Mouse (Mus musculus): ENCODE data around the gene Mtmr12. TPM values are rescaled to one million over a fixed set of nuclear protein-coding genes. Genes with fewer than 3 reads are reported as not detected.
"Not testable (repeated sequence)": the region's sequence is repeated elsewhere in the genome, so short reads cannot be mapped to it uniquely, and the experiment has no call there.

Gene Mtmr12
- polyA plus RNA-seq, 1 experiment from 2014 or later: 23.4 TPM

DNA sequence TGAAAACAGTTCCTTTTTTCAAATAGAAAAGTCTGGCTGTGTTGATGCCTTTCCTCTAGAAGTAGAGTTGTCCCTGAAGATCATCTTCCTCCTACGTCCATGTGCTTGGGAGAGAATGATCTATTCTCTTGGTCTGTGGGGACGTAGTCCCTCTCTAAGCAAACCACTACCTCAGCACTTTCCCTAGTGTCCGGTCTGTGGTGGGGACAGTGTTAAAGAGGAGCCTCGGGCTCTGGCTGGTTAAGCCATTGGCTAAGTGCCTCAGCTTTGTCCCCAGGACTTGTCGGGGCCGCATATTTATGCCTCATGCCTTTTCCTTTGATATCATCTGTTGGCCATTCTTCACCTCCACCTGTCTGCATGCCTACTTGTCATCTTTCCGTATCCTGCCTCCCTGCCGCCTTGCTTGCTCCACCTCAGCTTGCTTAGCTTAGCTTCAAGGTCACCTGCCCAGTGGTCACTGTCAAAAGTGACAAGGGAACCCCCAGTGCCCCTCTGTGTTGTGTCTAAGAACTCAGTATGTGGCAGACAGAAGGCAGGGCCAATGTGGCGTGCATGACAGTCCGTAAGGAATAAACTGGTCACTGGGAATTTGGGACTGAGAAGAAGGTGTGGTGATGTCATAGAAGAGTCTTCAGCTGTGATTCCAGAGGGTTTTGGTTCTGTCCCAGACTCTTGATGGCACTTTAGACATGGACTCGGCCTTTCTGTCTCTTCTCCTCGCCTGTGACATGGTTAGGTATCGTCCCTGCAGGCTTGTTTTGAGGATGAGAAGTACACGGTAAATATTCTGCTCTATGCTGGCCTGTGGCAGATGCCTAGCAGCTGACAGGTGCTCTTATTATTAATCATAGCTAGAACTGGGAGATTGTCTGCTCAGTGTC, 9.9 kb downstream of the Mtmr12 start:
- 0 out of 2 replicates have a peak, but pooled peaks cover 6% of the 10 kb centered on the region for H3K4me1 ChIP-seq (ENCODE audit: insufficient read depth)
- WGBS: 78% methylated on average over 14 of the region's 14 CpGs
- no peak for TF ChIP-seq CTCF (IDR thresholded peaks at IDR 0.05; ENCODE audit: low read depth)
- H3K9me3 ChIP-seq (ENCODE audit: low read depth, low read length): no peaks in the 10 kb centered on the region
- no peak overlapping the region for H3K4me2 ChIP-seq
- H3K27ac ChIP-seq (ENCODE audit: low read depth): no peak overlapping the region
- H3K9ac ChIP-seq: no peak overlapping the region
- DNase-seq (no peak), ATAC-seq (ENCODE audit: insufficient read depth) (no peak)
- no peaks in the 10 kb centered on the region for H3K36me3 ChIP-seq (ENCODE audit: insufficient read depth)
- H3K27me3 ChIP-seq (ENCODE audit: insufficient read depth, low read length): no peaks in the 10 kb centered on the region
- H3K4me3 ChIP-seq (ENCODE audit: low read depth, low read length): no peak overlapping the region

- TF ChIP-seq CTCF (IDR thresholded peaks at IDR 0.05; ENCODE audit: low read depth): no peak
- H3K36me3 ChIP-seq (ENCODE audit: insufficient read depth): no peaks in the 10 kb centered on the region
- no peak overlapping the region for H3K27ac ChIP-seq (ENCODE audit: low read depth)
- no peak overlapping the region for H3K4me2 ChIP-seq
- no peak for DNase-seq
- H3K4me3 ChIP-seq (ENCODE audit: low read depth, low read length): no peak overlapping the region
- no peaks in the 10 kb centered on the region for H3K27me3 ChIP-seq (ENCODE audit: insufficient read depth, low read length)
- 95% methylated on average over 5 of the region's 5 CpGs for WGBS
- ATAC-seq (ENCODE audit: insufficient read depth): no peak
- H3K4me1 ChIP-seq (ENCODE audit: insufficient read depth): 0 out of 2 replicates have a peak, but pooled peaks cover 6% of the 10 kb centered on the region
- H3K9me3 ChIP-seq (ENCODE audit: low read depth, low read length): no peaks in the 10 kb centered on the region
- no peak overlapping the region for H3K9ac ChIP-seq
Measured at GRCm38 (mm10) chr15:12215415-12215718, 10.5 kb downstream of the Mtmr12 start.

- DNase-seq (no peak), ATAC-seq (ENCODE audit: insufficient read depth) (no peak)
- Histone ChIP-seq H3K4me2 (no peak overlapping the region), H3K27ac (ENCODE audit: low read depth) (no peak overlapping the region), H3K9me3 (ENCODE audit: low read depth, low read length) (no peaks in the 10 kb centered on the region), H3K4me1 (ENCODE audit: insufficient read depth) (0 out of 2 replicates have a peak, but pooled peaks cover 6% of the 10 kb centered on the region), H3K36me3 (ENCODE audit: insufficient read depth) (no peaks in the 10 kb centered on the region), H3K27me3 (ENCODE audit: insufficient read depth, low read length) (no peaks in the 10 kb centered on the region), H3K4me3 (ENCODE audit: low read depth, low read length) (no peak overlapping the region), H3K9ac (no peak overlapping the region)
- TF ChIP-seq CTCF (IDR thresholded peaks at IDR 0.05; ENCODE audit: low read depth): no peak
- WGBS: 91% methylated on average over 8 of the region's 8 CpGs
Measured at GRCm38 (mm10) chr15:12216119-12216518, 11.3 kb downstream of the Mtmr12 start.

DNA sequence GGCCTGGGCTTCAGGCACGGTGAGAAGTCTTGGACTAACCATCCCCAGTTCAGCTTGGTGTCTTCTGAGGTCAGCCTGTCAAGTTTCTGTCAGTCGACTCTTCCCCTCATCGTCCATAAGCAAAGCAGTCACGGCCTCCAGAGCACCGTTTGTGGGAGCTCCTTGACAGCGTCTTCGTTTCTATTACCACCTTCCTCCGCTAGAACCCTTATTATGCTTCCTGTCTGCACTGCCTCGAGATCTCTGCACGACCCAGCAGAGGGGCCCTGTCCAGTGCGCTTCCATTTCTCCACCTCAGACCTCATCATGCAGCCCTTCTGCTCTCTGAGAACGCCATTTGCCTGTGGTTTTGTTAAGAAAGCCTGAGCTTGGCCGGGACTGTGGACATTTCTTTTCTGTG, 12.0 kb downstream of the Mtmr12 start:
- H3K27me3 ChIP-seq (ENCODE audit: insufficient read depth, low read length): no peaks in the 10 kb centered on the region
- no peak overlapping the region for H3K4me2 ChIP-seq
- ATAC-seq (ENCODE audit: insufficient read depth) (no peak), DNase-seq (no peak)
- no peak overlapping the region for H3K27ac ChIP-seq (ENCODE audit: low read depth)
- no peak overlapping the region for H3K4me3 ChIP-seq (ENCODE audit: low read depth, low read length)
- no peak for TF ChIP-seq CTCF (IDR thresholded peaks at IDR 0.05; ENCODE audit: low read depth)
- WGBS: 64% methylated on average over 13 of the region's 13 CpGs
- H3K9me3 ChIP-seq (ENCODE audit: low read depth, low read length): no peaks in the 10 kb centered on the region
- H3K36me3 ChIP-seq (ENCODE audit: insufficient read depth): no peaks in the 10 kb centered on the region
- no peak overlapping the region for H3K9ac ChIP-seq
- 0 out of 2 replicates have a peak, but pooled peaks cover 6% of the 10 kb centered on the region for H3K4me1 ChIP-seq (ENCODE audit: insufficient read depth)

GRCm38 (mm10) chr15:12217332-12217731, 12.5 kb downstream of the Mtmr12 start:
- H3K9ac ChIP-seq; ATAC-seq (ENCODE audit: insufficient read depth); H3K36me3 ChIP-seq (ENCODE audit: insufficient read depth); H3K4me1 ChIP-seq (ENCODE audit: insufficient read depth); H3K4me2 ChIP-seq; H3K27me3 ChIP-seq (ENCODE audit: insufficient read depth, low read length); H3K27ac ChIP-seq (ENCODE audit: low read depth); H3K9me3 ChIP-seq (ENCODE audit: low read depth, low read length); DNase-seq; H3K4me3 ChIP-seq (ENCODE audit: low read depth, low read length): not testable (repeated sequence)
- 88% methylated on average over 3 of the region's 3 CpGs for WGBS

- Histone ChIP-seq H3K4me1 (ENCODE audit: insufficient read depth) (peaks cover 6% of the 10 kb centered on the region; the same call in 1 of the 2 replicates), H3K27ac (ENCODE audit: low read depth) (no peak overlapping the region), H3K4me2 (no peak overlapping the region), H3K36me3 (ENCODE audit: insufficient read depth) (no peaks in the 10 kb centered on the region), H3K4me3 (ENCODE audit: low read depth, low read length) (no peak overlapping the region), H3K9ac (no peak overlapping the region), H3K9me3 (ENCODE audit: low read depth, low read length) (no peaks in the 10 kb centered on the region), H3K27me3 (ENCODE audit: insufficient read depth, low read length) (no peaks in the 10 kb centered on the region)
- DNase-seq (no peak), ATAC-seq (ENCODE audit: insufficient read depth) (no peak)
- no peak for TF ChIP-seq CTCF (IDR thresholded peaks at IDR 0.05; ENCODE audit: low read depth)
- 67% methylated on average over 5 of the region's 5 CpGs for WGBS
Measured at GRCm38 (mm10) chr15:12217849-12218248, 13.0 kb downstream of the Mtmr12 start.

DNA sequence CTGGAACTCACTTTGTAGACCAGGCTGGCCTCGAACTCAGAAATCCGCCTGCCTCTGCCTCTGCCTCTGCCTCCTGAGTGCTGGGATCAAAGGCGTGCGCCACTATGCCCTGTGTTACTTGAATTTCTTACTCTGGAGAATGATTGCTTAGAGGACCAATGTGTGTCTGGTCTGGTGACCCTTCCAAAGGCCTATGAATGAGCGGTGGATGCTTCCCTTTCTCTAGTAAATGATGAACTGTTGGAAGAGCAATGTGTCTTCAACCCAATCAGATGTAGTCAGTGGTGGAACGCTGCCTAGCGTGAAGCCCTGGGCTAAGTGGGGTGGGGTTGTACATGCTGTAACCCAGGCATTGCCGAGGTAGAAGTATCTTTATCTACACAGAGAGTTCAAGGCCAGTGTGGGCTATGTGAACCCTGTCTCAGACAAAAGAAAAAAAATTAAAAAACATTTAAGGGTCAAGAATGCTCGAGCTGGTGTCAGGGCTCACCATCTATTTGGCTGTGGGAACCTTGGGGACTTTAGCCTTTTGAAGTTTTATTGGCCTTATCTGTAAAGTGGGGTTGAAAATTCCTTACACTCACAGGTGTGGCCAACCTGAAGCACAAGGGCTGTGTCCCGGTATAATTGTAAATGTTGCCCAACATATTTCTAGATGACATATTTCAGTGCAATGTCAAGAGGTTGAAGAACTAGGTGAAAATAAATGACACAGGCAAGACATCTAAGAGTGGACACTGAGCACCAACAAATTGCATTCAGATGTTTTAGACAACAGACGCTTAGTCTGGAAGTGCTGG, 14.0 kb downstream of the Mtmr12 start:
- no peak overlapping the region for H3K27ac ChIP-seq (ENCODE audit: low read depth)
- no peaks in the 10 kb centered on the region for H3K36me3 ChIP-seq (ENCODE audit: insufficient read depth)
- H3K4me1 ChIP-seq (ENCODE audit: insufficient read depth): peaks cover 6% of the 10 kb centered on the region; the same call in 1 of the 2 replicates
- DNase-seq (no peak), ATAC-seq (ENCODE audit: insufficient read depth) (no peak)
- no peaks in the 10 kb centered on the region for H3K27me3 ChIP-seq (ENCODE audit: insufficient read depth, low read length)
- H3K4me2 ChIP-seq: no peak overlapping the region
- no peak overlapping the region for H3K4me3 ChIP-seq (ENCODE audit: low read depth, low read length)
- no peak overlapping the region for H3K9ac ChIP-seq
- WGBS: 64% methylated on average over 11 of the region's 11 CpGs
- no peak for TF ChIP-seq CTCF (IDR thresholded peaks at IDR 0.05; ENCODE audit: low read depth)
- no peaks in the 10 kb centered on the region for H3K9me3 ChIP-seq (ENCODE audit: low read depth, low read length)

Data from lung, embryonic 14.5 days (tissue).